Mouse (Mus musculus) midbrain, embryonic 13.5 days (tissue): Measurements from ENCODE around the gene Fgd3. TPM values are rescaled to one million over a fixed set of nuclear protein-coding genes. Genes with fewer than 3 reads are reported as not detected.

ENCODE experiments used
- ATAC-seq: fragments of 200-750 bp; cut with Nextera tagmentation; 2 replicates; pipeline ENCODE4 v1.8.0; 2017; ENCODE audit warnings: mild to moderate bottlenecking, moderate TSS enrichment, moderate library complexity
- H3K27ac ChIP-seq: fragments of 300-500 bp; sonication (generic); 2 replicates; pipeline ENCODE4 v1.5.1; 2015; ENCODE audit warnings: inconsistent platforms, mild to moderate bottlenecking, moderate library complexity
- H3K27me3 ChIP-seq: fragments of 300-500 bp; sonication (generic); 2 replicates; pipeline ENCODE4 v1.6.1; 2015; ENCODE audit warnings: mild to moderate bottlenecking, inconsistent platforms
- H3K36me3 ChIP-seq: fragments of 300-500 bp; sonication (generic); 2 replicates; pipeline ENCODE4 v1.6.1; 2015; ENCODE audit warnings: mild to moderate bottlenecking, inconsistent platforms
- H3K4me1 ChIP-seq: fragments of 300-500 bp; sonication (generic); replicated peaks from 2 replicates; pipeline ENCODE4 v1.6.1; 2015; ENCODE audit warnings: inconsistent platforms
- H3K4me2 ChIP-seq: fragments of 300-500 bp; sonication (generic); replicated peaks from 2 replicates; pipeline ENCODE4 v1.6.1; 2015; ENCODE audit warnings: moderate library complexity, mild to moderate bottlenecking, inconsistent platforms
- H3K4me3 ChIP-seq: fragments of 300-500 bp; sonication (generic); replicated peaks from 2 replicates; pipeline ENCODE4 v1.5.1; 2015; ENCODE audit warnings: mild to moderate bottlenecking, inconsistent platforms
- H3K9ac ChIP-seq: fragments of 300-500 bp; sonication (generic); replicated peaks from 2 replicates; pipeline ENCODE4 v1.6.1; 2015; ENCODE audit warnings: mild to moderate bottlenecking, inconsistent platforms
- H3K9me3 ChIP-seq: fragments of 300-500 bp; sonication (generic); 2 replicates; pipeline ENCODE4 v1.6.1; 2016; ENCODE audit warnings: mild to moderate bottlenecking, inconsistent platforms
- WGBS: fragments of 180-500 bp; shearing (Covaris S2); methylation state at CpG from one replicate; pipeline ENCODE4 v1.1.7; 2015; 5-methylcytosine and 5-hydroxymethylcytosine counted together
- polyA plus RNA-seq: library from polyadenylated mRNA; unstranded; fragments of >200 nt; fragmentation: Nextera tagmentation; extraction: Ambion mirVana; gene quantifications from 2 replicates; pipeline ENCODE4 v1.2.1, GENCODE M21; 2015

Gene Fgd3
- polyA plus RNA-seq, 1 experiment from 2014 or later = 1.8 TPM

DNA sequence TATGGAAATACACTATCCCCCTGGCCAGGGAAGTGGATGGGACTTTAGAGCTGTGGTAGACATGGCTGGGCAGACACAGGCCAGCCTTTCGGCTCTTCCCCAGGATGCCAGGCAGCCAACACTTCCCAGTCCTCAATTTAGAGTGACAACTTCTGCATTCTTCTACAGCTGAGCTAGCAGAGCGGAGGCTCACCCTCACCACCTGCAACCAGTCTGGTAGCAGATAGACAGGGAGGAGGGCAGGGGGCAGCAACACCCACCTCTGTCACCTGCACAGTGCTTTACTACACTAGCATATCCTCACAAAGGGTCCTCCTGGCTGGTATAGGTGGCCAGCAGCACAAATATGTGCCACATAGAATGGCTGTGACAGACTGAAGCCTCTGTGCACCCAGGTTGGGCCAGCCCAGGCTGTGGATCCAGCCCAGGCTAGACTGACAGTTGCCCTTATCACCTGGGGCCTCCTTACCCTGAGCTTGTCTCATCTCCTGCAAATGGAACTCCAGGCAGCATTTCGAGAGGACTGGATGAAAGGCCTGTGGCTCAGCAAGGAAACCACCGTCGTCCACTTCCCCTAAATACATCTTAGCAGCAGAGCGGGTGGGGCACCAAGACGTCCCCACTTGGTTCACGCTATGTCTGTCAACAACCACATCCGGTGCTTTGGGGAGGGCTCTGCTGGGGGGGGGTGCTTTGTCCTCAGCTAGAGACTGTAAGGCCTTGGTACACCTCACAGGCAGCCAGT, 77.6 kb downstream of the Fgd3 start:
- Histone ChIP-seq H3K9me3 (no peaks in the 10 kb centered on the region), H3K27me3 (peaks cover 20% of the 10 kb centered on the region), H3K4me3 (no peak overlapping the region), H3K27ac (no peak overlapping the region), H3K36me3 (no peaks in the 10 kb centered on the region), H3K9ac (no peak overlapping the region), H3K4me1 (peaks cover under 1% of the 10 kb centered on the region; the same call in 1 of the 2 replicates), H3K4me2 (no peak overlapping the region)
- no peak for ATAC-seq
- WGBS = 83% methylated on average over 9 of the region's 9 CpGs

DNA sequence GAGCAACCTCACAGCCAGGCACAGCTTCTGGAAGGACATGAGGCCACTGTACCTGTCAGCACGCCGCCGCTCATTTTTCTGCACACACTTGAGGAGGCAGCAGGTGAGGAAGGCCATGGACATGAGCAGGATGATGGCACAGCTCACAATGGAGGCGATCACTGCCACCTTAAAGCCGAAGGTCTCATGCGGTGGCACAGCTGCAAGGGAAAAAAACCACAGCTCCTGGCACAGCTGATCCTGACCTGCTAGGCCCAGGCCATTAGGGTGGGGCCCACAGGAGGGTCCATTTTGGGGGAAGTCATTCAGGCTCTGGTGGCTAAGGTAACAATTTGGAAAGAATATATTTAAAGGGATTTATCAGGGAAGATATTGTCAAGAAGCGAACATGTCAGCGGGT, 81.4 kb downstream of the Fgd3 start:
- no peak overlapping the region for H3K9ac ChIP-seq
- ATAC-seq = no peak
- no peaks in the 10 kb centered on the region for H3K27me3 ChIP-seq
- H3K4me1 ChIP-seq = no peaks in the 10 kb centered on the region
- H3K9me3 ChIP-seq = no peaks in the 10 kb centered on the region
- H3K4me3 ChIP-seq = no peak overlapping the region
- no peak overlapping the region for H3K4me2 ChIP-seq
- WGBS = 93% methylated on average over 8 of the region's 8 CpGs
- no peaks in the 10 kb centered on the region for H3K36me3 ChIP-seq
- H3K27ac ChIP-seq = no peak overlapping the region

DNA sequence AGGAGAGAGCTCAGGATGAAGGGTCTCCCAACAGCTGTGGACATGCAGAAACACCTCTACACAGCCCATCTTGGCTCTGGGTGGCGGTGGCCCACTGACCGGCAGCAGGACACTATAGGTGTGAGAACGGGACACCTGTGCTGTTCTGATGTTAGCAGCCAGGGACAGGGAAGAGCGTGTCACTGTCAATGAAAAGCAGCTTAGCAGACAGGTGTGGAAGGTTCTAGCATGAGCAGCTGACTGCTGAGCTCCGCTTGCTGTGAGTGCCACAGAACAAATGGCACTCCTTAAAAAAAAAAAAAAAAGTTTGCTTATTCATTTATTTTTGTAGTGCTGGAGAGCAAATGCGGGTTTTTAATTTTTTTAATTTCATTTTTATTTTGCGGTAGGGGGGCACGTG, 82.5 kb downstream of the Fgd3 start:
- H3K27me3 ChIP-seq = no peaks in the 10 kb centered on the region
- H3K27ac ChIP-seq = no peak overlapping the region
- no peak overlapping the region for H3K4me2 ChIP-seq
- H3K9ac ChIP-seq = no peak overlapping the region
- H3K9me3 ChIP-seq = no peaks in the 10 kb centered on the region
- no peaks in the 10 kb centered on the region for H3K4me1 ChIP-seq
- H3K4me3 ChIP-seq = no peak overlapping the region
- no peak for ATAC-seq
- H3K36me3 ChIP-seq = no peaks in the 10 kb centered on the region
- 95% methylated on average over 8 of the region's 8 CpGs for WGBS

DNA sequence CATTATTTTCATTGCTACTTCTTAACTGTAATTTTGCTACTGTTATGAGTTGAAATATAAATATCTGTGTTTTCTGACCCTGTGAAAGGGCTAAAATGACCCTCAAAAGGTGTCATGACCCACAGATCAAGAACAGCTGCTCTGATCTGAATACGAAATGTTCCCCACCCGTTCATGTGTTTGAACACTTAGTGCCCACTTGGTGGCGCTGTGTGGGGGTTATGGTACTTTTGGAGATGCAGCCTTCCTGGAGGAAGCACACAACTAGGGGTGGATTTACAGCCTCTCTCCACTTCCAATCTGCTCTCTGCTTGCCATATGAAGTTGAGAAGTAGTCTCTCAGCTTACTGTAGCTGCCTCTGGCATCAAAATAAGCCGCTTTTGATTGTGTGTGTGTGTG, 85.4 kb downstream of the Fgd3 start:
- no peaks in the 10 kb centered on the region for H3K27me3 ChIP-seq
- H3K9ac ChIP-seq = no peak overlapping the region
- ATAC-seq = no peak
- H3K27ac ChIP-seq = no peak overlapping the region
- WGBS = 94% methylated on average over 4 of the region's 4 CpGs
- no peak overlapping the region for H3K4me2 ChIP-seq
- no peaks in the 10 kb centered on the region for H3K36me3 ChIP-seq
- no peaks in the 10 kb centered on the region for H3K9me3 ChIP-seq
- no peak overlapping the region for H3K4me3 ChIP-seq
- no peaks in the 10 kb centered on the region for H3K4me1 ChIP-seq

DNA sequence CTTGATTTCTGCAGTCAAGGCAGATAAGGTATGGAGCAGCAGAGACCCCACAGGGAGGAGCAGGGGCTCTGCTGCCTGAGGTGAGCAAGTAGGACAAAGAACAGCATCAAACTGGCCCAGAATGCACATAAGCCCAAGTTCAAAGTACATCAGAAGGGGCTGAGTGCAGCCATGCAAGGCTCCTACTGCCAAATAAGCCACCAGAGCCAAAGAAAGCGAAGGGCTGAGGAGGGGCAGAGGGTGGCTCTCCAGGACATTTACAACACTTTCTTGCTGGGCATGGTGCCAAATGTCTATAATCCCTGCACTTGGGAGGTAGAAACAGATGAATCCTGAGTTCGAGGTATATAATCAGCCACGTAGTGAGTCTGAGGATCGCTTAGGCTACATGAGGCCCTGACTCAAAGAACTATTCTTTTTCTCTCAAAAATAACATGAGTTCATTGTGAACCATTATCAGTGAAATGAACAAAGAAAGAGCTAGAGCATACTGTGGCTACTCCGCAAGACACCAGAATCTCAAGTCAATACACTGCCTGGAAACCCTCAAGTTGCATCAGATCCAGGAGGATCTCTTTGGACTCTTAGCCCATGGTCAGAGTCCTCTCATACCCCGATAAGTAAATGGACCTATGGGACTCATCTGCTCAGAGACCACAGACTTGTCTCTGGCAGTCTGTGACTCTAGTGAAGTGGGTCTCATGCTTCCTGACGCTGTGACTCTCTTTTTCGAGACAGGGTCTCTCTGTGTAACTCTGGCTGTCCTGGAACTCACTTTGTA, 86.1 kb downstream of the Fgd3 start:
- Histone ChIP-seq H3K9me3 (no peaks in the 10 kb centered on the region), H3K4me2 (no peak overlapping the region), H3K27me3 (no peaks in the 10 kb centered on the region), H3K9ac (no peak overlapping the region), H3K4me3 (no peak overlapping the region), H3K36me3 (no peaks in the 10 kb centered on the region), H3K4me1 (no peaks in the 10 kb centered on the region), H3K27ac (no peak overlapping the region)
- ATAC-seq = no peak
- WGBS = 91% methylated on average over 8 of the region's 8 CpGs

DNA sequence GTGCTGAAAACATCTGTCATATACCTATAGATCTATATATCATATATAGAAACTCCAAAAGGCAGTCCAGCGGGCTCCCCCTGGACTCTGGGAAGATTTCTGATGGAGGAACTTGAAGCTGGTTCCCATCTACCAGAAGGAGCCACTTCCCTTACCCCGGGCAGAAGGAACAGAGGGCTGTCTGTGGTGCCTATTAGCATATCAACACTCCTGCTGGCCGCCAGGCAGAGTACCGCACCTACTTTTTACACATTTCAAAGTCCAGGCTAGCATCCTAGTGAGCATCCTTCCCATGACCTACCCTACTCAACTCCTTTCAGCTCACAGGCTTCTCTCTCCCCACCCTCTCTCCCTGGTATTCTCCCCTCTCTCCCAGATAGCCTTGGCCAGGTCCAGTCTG, 94.5 kb downstream of the Fgd3 start:
- Histone ChIP-seq H3K27ac (no peak overlapping the region), H3K4me1 (no peaks in the 10 kb centered on the region), H3K27me3 (peaks cover 11% of the 10 kb centered on the region; the same call in 1 of the 2 replicates), H3K4me3 (no peak overlapping the region), H3K9ac (no peak overlapping the region), H3K4me2 (no peak overlapping the region), H3K36me3 (no peaks in the 10 kb centered on the region), H3K9me3 (no peaks in the 10 kb centered on the region)
- ATAC-seq = no peak
- WGBS = 32% methylated on average over 4 of the region's 4 CpGs

DNA sequence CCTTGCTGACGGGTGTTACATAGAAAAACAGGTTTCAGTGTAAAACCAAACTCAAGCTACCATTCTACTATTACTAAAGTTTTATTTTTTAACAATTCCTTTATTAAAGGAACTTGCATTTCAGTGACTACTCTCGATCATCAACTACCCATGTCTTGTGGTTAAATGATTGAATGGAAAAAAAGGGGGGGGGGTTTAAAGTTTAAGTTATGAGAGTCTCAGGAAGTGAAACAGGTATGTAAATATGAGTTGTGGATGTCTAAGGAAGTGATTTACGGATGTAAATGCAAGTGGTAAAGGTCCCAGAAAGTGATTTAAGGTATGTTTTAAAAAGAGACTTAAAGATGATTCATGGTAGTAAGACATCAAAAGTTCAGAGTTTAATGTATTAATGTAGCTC, 95.0 kb downstream of the Fgd3 start:
- Histone ChIP-seq H3K4me2 (no peak overlapping the region), H3K9me3 (no peaks in the 10 kb centered on the region), H3K9ac (no peak overlapping the region), H3K36me3 (no peaks in the 10 kb centered on the region), H3K27ac (no peak overlapping the region), H3K27me3 (peaks cover 14% of the 10 kb centered on the region; the same call in 1 of the 2 replicates), H3K4me3 (no peak overlapping the region), H3K4me1 (no peaks in the 10 kb centered on the region)
- 68% methylated on average over 3 of the region's 3 CpGs for WGBS
- no peak for ATAC-seq

DNA sequence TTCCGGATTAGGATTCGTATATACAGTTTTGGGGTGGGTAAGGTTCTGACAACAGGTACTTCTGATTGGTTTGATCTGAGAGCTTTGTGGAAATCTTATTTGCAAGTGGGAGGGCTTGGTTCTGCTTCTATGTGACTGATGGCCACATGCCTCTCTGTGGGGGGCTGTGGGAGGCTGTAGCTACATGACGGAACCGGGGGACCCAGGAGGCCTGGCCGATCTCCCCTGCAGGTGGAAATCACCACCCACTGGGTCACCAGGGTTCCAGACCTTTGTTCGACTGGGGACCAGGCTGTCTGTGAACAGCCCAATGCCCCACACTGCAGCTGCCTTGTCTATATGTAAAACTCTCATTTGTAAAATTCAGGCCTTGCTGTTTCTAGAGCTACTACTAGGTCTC, 95.4 kb downstream of the Fgd3 start:
- no peak overlapping the region for H3K27ac ChIP-seq
- no peak overlapping the region for H3K4me3 ChIP-seq
- no peak overlapping the region for H3K4me2 ChIP-seq
- no peaks in the 10 kb centered on the region for H3K36me3 ChIP-seq
- WGBS = 23% methylated on average over 6 of the region's 6 CpGs
- peaks cover 16% of the 10 kb centered on the region; the same call in 1 of the 2 replicates for H3K27me3 ChIP-seq
- no peaks in the 10 kb centered on the region for H3K9me3 ChIP-seq
- ATAC-seq = no peak
- H3K4me1 ChIP-seq = no peaks in the 10 kb centered on the region
- H3K9ac ChIP-seq = no peak overlapping the region

DNA sequence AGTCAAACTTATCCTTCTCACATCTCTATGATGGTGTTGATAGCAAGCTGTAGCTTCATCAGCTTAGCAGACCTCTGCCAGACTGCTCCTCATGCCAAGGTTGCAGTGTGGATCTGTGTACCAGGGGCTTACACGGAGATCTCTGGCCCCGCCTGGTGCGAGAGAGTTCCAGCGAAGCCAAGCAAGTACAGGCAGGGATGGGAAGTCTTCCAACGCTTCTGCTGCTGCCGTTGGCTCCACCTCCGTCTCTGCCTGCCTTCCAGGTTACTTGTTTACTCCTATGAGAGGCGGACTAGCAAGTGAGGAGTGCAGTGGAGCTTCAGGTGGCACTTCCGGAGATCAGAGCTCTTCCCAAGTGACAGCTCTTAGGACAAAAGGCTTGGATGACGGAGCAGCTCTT, 95.8 kb downstream of the Fgd3 start:
- Histone ChIP-seq H3K27me3 (peaks cover 19% of the 10 kb centered on the region; the same call in 1 of the 2 replicates), H3K4me2 (no peak overlapping the region), H3K4me3 (no peak overlapping the region), H3K9ac (no peak overlapping the region), H3K36me3 (no peaks in the 10 kb centered on the region), H3K4me1 (no peaks in the 10 kb centered on the region), H3K27ac (no peak overlapping the region), H3K9me3 (no peaks in the 10 kb centered on the region)
- WGBS = 20% methylated on average over 10 of the region's 10 CpGs
- no peak for ATAC-seq

DNA sequence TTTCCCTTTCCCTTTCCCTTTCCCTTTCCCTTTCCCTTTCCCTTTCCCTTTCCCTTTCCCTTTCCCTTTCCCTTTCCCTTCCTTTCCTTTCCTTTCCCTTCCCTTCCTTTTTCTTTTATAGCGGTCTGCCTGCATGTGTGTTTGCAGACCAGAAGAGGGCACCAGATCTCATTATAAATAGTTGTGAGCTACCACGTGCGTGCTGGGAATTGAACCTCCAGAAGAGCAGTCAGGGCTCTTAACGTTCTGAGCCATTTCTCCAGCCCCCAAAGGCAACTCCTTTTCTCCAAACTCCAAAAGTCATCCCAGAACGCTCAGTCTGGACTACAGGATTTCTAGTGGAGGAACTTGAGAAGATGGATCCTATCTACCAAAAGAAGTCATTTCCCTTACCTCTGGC, 99.2 kb downstream of the Fgd3 start:
- no peak for ATAC-seq
- Histone ChIP-seq H3K4me3 (no peak overlapping the region), H3K36me3 (no peaks in the 10 kb centered on the region), H3K27me3 (peaks cover 40% of the 10 kb centered on the region), H3K9me3 (no peaks in the 10 kb centered on the region), H3K4me2 (no peak overlapping the region), H3K27ac (no peak overlapping the region), H3K9ac (no peak overlapping the region), H3K4me1 (peaks cover 7% of the 10 kb centered on the region; the same call in 1 of the 2 replicates)
- WGBS = 28% methylated on average over 5 of the region's 5 CpGs

DNA sequence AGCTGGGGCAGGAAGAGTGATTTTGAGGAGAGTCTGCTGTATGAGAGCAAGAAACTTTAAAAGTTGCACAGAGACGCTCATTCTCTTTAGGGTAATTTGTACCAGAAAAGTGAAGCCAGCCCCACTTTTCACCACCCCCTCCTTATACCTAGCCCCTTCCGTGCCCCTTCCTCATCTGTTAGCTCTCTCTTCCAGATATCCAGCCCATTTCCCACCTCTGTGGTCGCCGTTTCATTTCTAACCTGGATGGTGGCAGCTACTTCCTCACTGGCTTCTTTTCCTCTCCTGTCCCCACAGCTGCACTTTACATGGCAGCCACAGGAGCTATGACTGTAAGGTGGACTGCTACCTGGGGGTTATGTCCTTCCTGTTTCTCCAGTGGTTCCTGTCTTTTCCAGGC, 100.7 kb downstream of the Fgd3 start:
- no peaks in the 10 kb centered on the region for H3K36me3 ChIP-seq
- no peak overlapping the region for H3K4me3 ChIP-seq
- peaks cover 47% of the 10 kb centered on the region for H3K27me3 ChIP-seq
- no peak overlapping the region for H3K9ac ChIP-seq
- 85% methylated on average over 4 of the region's 4 CpGs for WGBS
- no peaks in the 10 kb centered on the region for H3K9me3 ChIP-seq
- H3K4me2 ChIP-seq = no peak overlapping the region
- H3K4me1 ChIP-seq = peaks cover 20% of the 10 kb centered on the region
- no peak for ATAC-seq
- H3K27ac ChIP-seq = no peak overlapping the region

DNA sequence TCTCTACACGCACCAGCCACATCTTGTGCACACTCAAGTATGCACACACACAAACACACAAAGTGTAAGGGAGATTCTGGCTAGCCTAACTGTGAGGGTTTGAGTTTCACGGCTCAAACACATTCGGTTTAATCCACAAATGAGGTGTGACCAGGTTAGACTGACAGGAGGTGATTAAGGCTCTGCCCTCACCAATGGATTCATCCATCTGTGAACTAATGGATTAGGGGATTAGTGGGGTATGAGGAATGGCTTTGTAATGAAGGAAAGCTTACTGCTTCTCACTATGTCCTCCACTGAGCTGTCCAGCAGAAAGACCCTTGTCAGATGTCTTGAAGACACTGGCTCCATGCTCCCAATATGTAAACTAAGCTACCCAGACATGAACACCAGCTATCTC, 101.5 kb downstream of the Fgd3 start:
- Histone ChIP-seq H3K4me2 (no peak overlapping the region), H3K4me3 (no peak overlapping the region), H3K9ac (no peak overlapping the region), H3K27me3 (peaks cover 47% of the 10 kb centered on the region), H3K9me3 (no peaks in the 10 kb centered on the region), H3K4me1 (peaks cover 26% of the 10 kb centered on the region), H3K27ac (no peak overlapping the region), H3K36me3 (no peaks in the 10 kb centered on the region)
- ATAC-seq = no peak
- 28% methylated on average over 3 of the region's 3 CpGs for WGBS
